Mouse (Mus musculus) heart, embryonic 13.5 days (tissue): Measurements from ENCODE around the gene 4930558K02Rik. TPM values are rescaled to one million over a fixed set of nuclear protein-coding genes. Genes with fewer than 3 reads are reported as not detected.

ENCODE experiments used
- ATAC-seq: fragments of 200-750 bp; cut with Nextera tagmentation; 2 replicates; pipeline ENCODE4 v1.8.0; 2017; ENCODE audit warnings: moderate TSS enrichment; ENCODE audit not compliant: insufficient number of reproducible peaks, low FRiP score, low TSS enrichment; ENCODE audit errors: extremely low read depth
- H3K27ac ChIP-seq: fragments of 300-500 bp; sonication (generic); replicated peaks from 2 replicates; pipeline ENCODE4 v1.5.1; 2015; ENCODE audit warnings: moderate library complexity, mild to moderate bottlenecking, inconsistent platforms
- H3K27me3 ChIP-seq: fragments of 300-500 bp; sonication (generic); replicated peaks from 2 replicates; pipeline ENCODE4 v1.6.1; 2015; ENCODE audit warnings: mild to moderate bottlenecking, inconsistent platforms
- H3K36me3 ChIP-seq: fragments of 300-500 bp; sonication (generic); 2 replicates; pipeline ENCODE4 v1.6.1; 2015; ENCODE audit warnings: mild to moderate bottlenecking, inconsistent platforms
- H3K4me1 ChIP-seq: fragments of 300-500 bp; sonication (generic); 2 replicates; pipeline ENCODE4 v1.6.1; 2015; ENCODE audit warnings: inconsistent platforms
- H3K4me2 ChIP-seq: fragments of 300-500 bp; sonication (generic); 2 replicates; pipeline ENCODE4 v1.6.1; 2015; ENCODE audit warnings: inconsistent platforms, mild to moderate bottlenecking, moderate library complexity
- H3K4me3 ChIP-seq: fragments of 300-500 bp; sonication (generic); 2 replicates; pipeline ENCODE4 v1.5.1; 2015; ENCODE audit warnings: moderate library complexity, mild to moderate bottlenecking, inconsistent platforms
- H3K9ac ChIP-seq: fragments of 300-500 bp; sonication (generic); 2 replicates; pipeline ENCODE4 v1.6.1; 2015; ENCODE audit warnings: inconsistent platforms, mild to moderate bottlenecking, moderate library complexity
- H3K9me3 ChIP-seq: fragments of 300-500 bp; sonication (generic); 2 replicates; pipeline ENCODE4 v1.6.1; 2016; ENCODE audit warnings: inconsistent platforms
- WGBS: fragments of 180-500 bp; shearing (Covaris S2); methylation state at CpG from one replicate; pipeline ENCODE4 v1.1.7; 2015; ENCODE audit warnings: mixed read lengths; 5-methylcytosine and 5-hydroxymethylcytosine counted together
- polyA plus RNA-seq: library from polyadenylated mRNA; unstranded; fragments of >200 nt; fragmentation: Nextera tagmentation; extraction: Ambion mirVana; gene quantifications from 2 replicates; pipeline ENCODE4 v1.2.1, GENCODE M21; 2015

4930558K02Rik gene
- polyA plus RNA-seq, 1 experiment from 2014 or later, result not detected

- Histone ChIP-seq H3K9ac (no peak overlapping the region), H3K27me3 (no peaks in the 10 kb centered on the region), H3K4me1 (peaks cover 31% of the 10 kb centered on the region), H3K4me2 (peak overlapping the region; percentile 24), H3K27ac (peak overlapping the region; percentile 74), H3K4me3 (no peak overlapping the region), H3K36me3 (no peaks in the 10 kb centered on the region), H3K9me3 (no peaks in the 10 kb centered on the region)
- no peak for ATAC-seq
- WGBS, result 33% methylated on average over 2 of the region's 2 CpGs
Measured at GRCm38 (mm10) chr1:161894126-161894525, 85.3 kb downstream of the 4930558K02Rik start.

Other genes starting within 250 kb of the 4930558K02Rik start
- gene Fasl, start 191.1 kb downstream of the 4930558K02Rik start, polyA plus RNA-seq, result not detected in 2 replicates
- 13.8 and 15.3 TPM in 2 replicates for gene Suco, start 103.0 kb downstream of the 4930558K02Rik start, polyA plus RNA-seq
- gene Pigc, start 10.4 kb downstream of the 4930558K02Rik start, polyA plus RNA-seq, result 24.0 and 25.0 TPM in 2 replicates